Comparison of ENCODE assay signal across 8 mouse cellular contexts in genomic region chr9:120571593-120572385, GRCm38 (mm10). TPM values are rescaled to one million over a fixed set of nuclear protein-coding genes. Genes with fewer than 3 reads are reported as not detected.
A peak's percentile ranks its signal among the peaks of the same experiment; 100 is the strongest.
DNase-seq lines count a peak whose midpoint lies in the region; ATAC-seq and TF ChIP-seq lines count a peak whose summit lies in the region.

No protein-coding gene starts in this region.

- H3K27ac ChIP-seq in lung, embryonic 14.5 days (ENCODE audit: low read depth) = peak overlapping the region; percentile 63
- peak overlapping the region; percentile 82 for H3K27ac ChIP-seq in embryonic facial prominence, embryonic 15.5 days (replicated peaks)
- peak overlapping the region; percentile 79 for H3K27ac ChIP-seq in intestine, embryonic 16.5 days (ENCODE audit: low read length)
- H3K27ac ChIP-seq in neural tube, embryonic 14.5 days (ENCODE audit: low read depth, low read length) = peak overlapping the region; percentile 69

- peak overlapping the region; percentile 87 for H3K4me3 ChIP-seq in lung, embryonic 14.5 days (ENCODE audit: low read depth, low read length)
- H3K4me3 ChIP-seq in embryonic facial prominence, embryonic 15.5 days (replicated peaks) = peak overlapping the region; percentile 91
- peak overlapping the region; percentile 93 for H3K4me3 ChIP-seq in intestine, embryonic 16.5 days (ENCODE audit: low read length)
- peak overlapping the region; percentile 87 for H3K4me3 ChIP-seq in neural tube, embryonic 14.5 days (ENCODE audit: low read depth, low read length)

- TF ChIP-seq CTCF in lung, embryonic 14.5 days (IDR thresholded peaks at IDR 0.05; ENCODE audit: low read depth) = no peak

- H3K4me1 ChIP-seq in lung, embryonic 14.5 days (ENCODE audit: insufficient read depth) = no peaks in the 10 kb centered on the region
- peaks cover 30% of the 10 kb centered on the region for H3K4me1 ChIP-seq in embryonic facial prominence, embryonic 15.5 days
- H3K4me1 ChIP-seq in intestine, embryonic 16.5 days (ENCODE audit: control insufficient read depth, insufficient read depth, low read length) = peaks cover 10% of the 10 kb centered on the region
- peaks cover 6% of the 10 kb centered on the region; the same call in 1 of the 2 replicates for H3K4me1 ChIP-seq in neural tube, embryonic 14.5 days (ENCODE audit: control insufficient read depth, insufficient read depth, low read length)

- no peak for DNase-seq in lung, embryonic 14.5 days
- DNase-seq in lung, postnatal 14 days = no peak
- no peak for DNase-seq in thymus, postnatal 4 days
- no peak for DNase-seq in urinary bladder, postnatal 4 days (ENCODE audit: low spot score in 2 of 2)
- no peak for DNase-seq in ovary, postnatal 36 days (ENCODE audit: low spot score)

- H3K9me3 ChIP-seq in lung, embryonic 14.5 days (ENCODE audit: low read depth, low read length) = no peaks in the 10 kb centered on the region
- H3K9me3 ChIP-seq in embryonic facial prominence, embryonic 15.5 days (replicated peaks) = no peaks in the 10 kb centered on the region
- no peaks in the 10 kb centered on the region for H3K9me3 ChIP-seq in intestine, embryonic 16.5 days (ENCODE audit: control insufficient read depth, low read length)
- no peaks in the 10 kb centered on the region for H3K9me3 ChIP-seq in neural tube, embryonic 14.5 days (ENCODE audit: control insufficient read depth, low read length)

- ATAC-seq in lung, embryonic 14.5 days (ENCODE audit: insufficient read depth) = peak; percentile 72
- ATAC-seq in embryonic facial prominence, embryonic 15.5 days (ENCODE audit: insufficient number of reproducible peaks, low FRiP score, low TSS enrichment, low read depth) = peak; percentile 74
- peak; percentile 80 for ATAC-seq in intestine, embryonic 16.5 days
- peak; percentile 74 for ATAC-seq in neural tube, embryonic 14.5 days (ENCODE audit: low read depth)

- WGBS in lung, embryonic 14.5 days = under 1% methylated on average over 52 of the region's 53 CpGs
- 1% methylated on average over 53 of the region's 53 CpGs for WGBS in embryonic facial prominence, embryonic 15.5 days
- WGBS in intestine, embryonic 16.5 days = under 1% methylated on average over 53 of the region's 53 CpGs
- under 1% methylated on average over 53 of the region's 53 CpGs for WGBS in neural tube, embryonic 14.5 days

- H3K36me3 ChIP-seq in lung, embryonic 14.5 days (ENCODE audit: insufficient read depth) = peaks cover 42% of the 10 kb centered on the region
- H3K36me3 ChIP-seq in embryonic facial prominence, embryonic 15.5 days = peaks cover 41% of the 10 kb centered on the region
- peaks cover 18% of the 10 kb centered on the region; the same call in 1 of the 2 replicates for H3K36me3 ChIP-seq in intestine, embryonic 16.5 days (ENCODE audit: control insufficient read depth, insufficient read depth, low read length)
- peaks cover 23% of the 10 kb centered on the region for H3K36me3 ChIP-seq in neural tube, embryonic 14.5 days (ENCODE audit: control insufficient read depth, insufficient read depth, low read length)

- peak overlapping the region; percentile 93 for H3K9ac ChIP-seq in lung, embryonic 14.5 days
- peak overlapping the region; percentile 93 for H3K9ac ChIP-seq in embryonic facial prominence, embryonic 15.5 days
- H3K9ac ChIP-seq in intestine, embryonic 16.5 days (ENCODE audit: low read depth, low read length) = peak overlapping the region; percentile 92
- peak overlapping the region; percentile 83 for H3K9ac ChIP-seq in neural tube, embryonic 14.5 days (replicated peaks; ENCODE audit: low read depth, low read length)

- no peaks in the 10 kb centered on the region for H3K27me3 ChIP-seq in lung, embryonic 14.5 days (ENCODE audit: insufficient read depth, low read length)
- no peaks in the 10 kb centered on the region for H3K27me3 ChIP-seq in embryonic facial prominence, embryonic 15.5 days
- H3K27me3 ChIP-seq in intestine, embryonic 16.5 days (replicated peaks; ENCODE audit: control insufficient read depth, insufficient read depth, low read length) = no peaks in the 10 kb centered on the region
- H3K27me3 ChIP-seq in neural tube, embryonic 14.5 days (ENCODE audit: control insufficient read depth, insufficient read depth, low read length) = no peaks in the 10 kb centered on the region

- peak overlapping the region; percentile 96 for H3K4me2 ChIP-seq in lung, embryonic 14.5 days
- H3K4me2 ChIP-seq in embryonic facial prominence, embryonic 15.5 days (replicated peaks) = peak overlapping the region; percentile 79
- H3K4me2 ChIP-seq in intestine, embryonic 16.5 days (ENCODE audit: low read depth, low read length) = peak overlapping the region; percentile 71
- peak overlapping the region; percentile 91 for H3K4me2 ChIP-seq in neural tube, embryonic 14.5 days (ENCODE audit: low read depth, low read length)

RNA-seq across cellular contexts. Expression of gene Rpl14, which starts 0.5 kb away (rescaled TPM):
- 1,001 and 1,027 TPM in 2 replicates for polyA plus RNA-seq in lung, embryonic 14.5 days (2014; fragmentation: Nextera tagmentation; extraction: Ambion mirVana)
- polyA plus RNA-seq in embryonic facial prominence, embryonic 15.5 days (2015; fragmentation: Nextera tagmentation; extraction: Ambion mirVana) = 799 and 857 TPM in 2 replicates
- polyA plus RNA-seq in intestine, embryonic 16.5 days (2015; fragmentation: Nextera tagmentation; extraction: Ambion mirVana) = 753 and 789 TPM in 2 replicates
- 488 and 509 TPM in 2 replicates for polyA plus RNA-seq in neural tube, embryonic 14.5 days (2014; fragmentation: Nextera tagmentation; extraction: Ambion mirVana)

RNA-seq across cellular contexts. Expression of gene Entpd3, which starts 32.2 kb away (rescaled TPM):
- polyA plus RNA-seq in lung, embryonic 14.5 days (2014; fragmentation: Nextera tagmentation; extraction: Ambion mirVana) = 14.9 TPM in 2 replicates
- 6.6 and 7.7 TPM in 2 replicates for polyA plus RNA-seq in embryonic facial prominence, embryonic 15.5 days (2015; fragmentation: Nextera tagmentation; extraction: Ambion mirVana)
- polyA plus RNA-seq in intestine, embryonic 16.5 days (2015; fragmentation: Nextera tagmentation; extraction: Ambion mirVana) = 1.7 and 1.9 TPM in 2 replicates
- polyA plus RNA-seq in neural tube, embryonic 14.5 days (2014; fragmentation: Nextera tagmentation; extraction: Ambion mirVana) = 3.4 and 6.1 TPM in 2 replicates
